ENCODE assay signal across 30 mouse cellular contexts in genomic region chr3:42878972-42879371, GRCm38 (mm10).
"Had no signal": no experiment of that assay in that cellular context is flagged by ENCODE, and none has a peak within 500 bp of the region (broad histone marks: within the 10 kb centered on the region; RNA-seq: fewer than 3 reads in every experiment).

No protein-coding gene starts in this region.

- H3K36me3 ChIP-seq: limb, embryonic 10.5 days; limb, embryonic 12.5 days; limb, embryonic 13.5 days; limb, embryonic 15.5 days; liver, embryonic 12.5 days; liver, embryonic 13.5 days; liver, embryonic 15.5 days; lung, embryonic 15.5 days; midbrain, embryonic 10.5 days; midbrain, embryonic 12.5 days; midbrain, embryonic 13.5 days; midbrain, embryonic 15.5 days had no signal

- H3K4me3 ChIP-seq: left cerebral cortex, adult 2 months; limb, embryonic 10.5 days; limb, embryonic 12.5 days; limb, embryonic 13.5 days; limb, embryonic 15.5 days; liver, embryonic 12.5 days; liver, embryonic 13.5 days; liver, embryonic 15.5 days; lung, embryonic 15.5 days; megakaryocyte, embryonic 14.5 days; midbrain, embryonic 10.5 days; midbrain, embryonic 12.5 days; midbrain, embryonic 13.5 days; midbrain, embryonic 15.5 days; myocyte had no signal

- H3K4me1 ChIP-seq: limb, embryonic 10.5 days; limb, embryonic 12.5 days; limb, embryonic 13.5 days; limb, embryonic 15.5 days; liver, embryonic 12.5 days; liver, embryonic 13.5 days; liver, embryonic 15.5 days; lung, embryonic 15.5 days; megakaryocyte, embryonic 14.5 days; midbrain, embryonic 10.5 days; midbrain, embryonic 12.5 days; midbrain, embryonic 13.5 days; midbrain, embryonic 15.5 days had no signal

- H3K4me2 ChIP-seq: limb, embryonic 12.5 days; limb, embryonic 13.5 days; limb, embryonic 15.5 days; liver, embryonic 11.5 days; liver, embryonic 12.5 days; liver, embryonic 13.5 days; liver, embryonic 15.5 days; lung, embryonic 14.5 days; lung, embryonic 15.5 days; midbrain, embryonic 12.5 days; midbrain, embryonic 13.5 days; midbrain, embryonic 15.5 days had no signal

- H3K27me3 ChIP-seq: limb, embryonic 12.5 days; limb, embryonic 13.5 days; limb, embryonic 15.5 days; liver, embryonic 12.5 days; liver, embryonic 13.5 days; liver, embryonic 15.5 days; lung, embryonic 15.5 days; megakaryocyte, embryonic 14.5 days; midbrain, embryonic 12.5 days; midbrain, embryonic 13.5 days; midbrain, embryonic 15.5 days had no signal

- H3K9me3 ChIP-seq: limb, embryonic 10.5 days; limb, embryonic 15.5 days; liver, embryonic 12.5 days; liver, embryonic 13.5 days; liver, embryonic 15.5 days; lung, embryonic 15.5 days had no signal

- H3K9ac ChIP-seq: limb, embryonic 12.5 days; limb, embryonic 13.5 days; limb, embryonic 15.5 days; liver, embryonic 12.5 days; liver, embryonic 13.5 days; liver, embryonic 14.5 days; liver, embryonic 15.5 days; liver, postnatal 0 days; lung, embryonic 14.5 days; lung, embryonic 15.5 days; midbrain, embryonic 12.5 days; midbrain, embryonic 13.5 days; midbrain, embryonic 15.5 days had no signal

- H3K27ac ChIP-seq: left cerebral cortex, adult 2 months; limb, embryonic 10.5 days; limb, embryonic 12.5 days; limb, embryonic 13.5 days; limb, embryonic 15.5 days; liver, embryonic 12.5 days; liver, embryonic 13.5 days; liver, embryonic 14.5 days; liver, embryonic 15.5 days; lung, embryonic 15.5 days; macrophage; midbrain, embryonic 10.5 days; midbrain, embryonic 12.5 days; midbrain, embryonic 13.5 days; midbrain, embryonic 15.5 days had no signal

- ATAC-seq: liver, embryonic 12.5 days; liver, postnatal 0 days; lung, postnatal 0 days; midbrain, embryonic 13.5 days; midbrain, embryonic 15.5 days; midbrain, embryonic 16.5 days had no signal

- DNase-seq: left cerebral cortex, postnatal 4 days; liver; liver, embryonic 13.5 days; liver, postnatal 0 days; lung, adult 18-20 months; lung, adult 2 months; lung, embryonic 14.5 days; lung, postnatal 10 days; lung, postnatal 14 days; lung, postnatal 36 days; lung, postnatal 4 days had no signal
